Mouse (Mus musculus) forebrain, embryonic 11.5 days (tissue): ENCODE measurements at regions not wholly inside any gene's neighbourhood (a gene's known extent, or its start where the extent isn't known, plus 50 kb on each side); places are given as distances from the start of the nearest gene placed in this dataset.

Experiments
- ATAC-seq: fragments of 200-750 bp; cut with Nextera tagmentation; replicated peaks from 2 replicates; pipeline ENCODE4 v1.8.0; 2017; ENCODE audit warnings: moderate TSS enrichment; ENCODE audit not compliant: low FRiP score
- DNase-seq: peaks from one replicate; pipeline ENCODE4 v3.0.0-alpha.2; 2017; ENCODE audit warnings: low spot score
- H3K27ac ChIP-seq: fragments of 300-500 bp; sonication (generic); 2 replicates; pipeline ENCODE4 v1.5.1; 2014; ENCODE audit warnings: low read depth, low read length
- H3K27me3 ChIP-seq: fragments of 300-500 bp; sonication (generic); 2 replicates; pipeline ENCODE4 v1.6.1; 2014; ENCODE audit warnings: mild to moderate bottlenecking, low read length, mixed read lengths; ENCODE audit not compliant: control insufficient read depth, insufficient read depth
- H3K36me3 ChIP-seq: fragments of 300-500 bp; sonication (generic); 2 replicates; pipeline ENCODE4 v1.6.1; 2014; ENCODE audit warnings: mild to moderate bottlenecking, low read length, moderate library complexity, mixed read lengths; ENCODE audit not compliant: control insufficient read depth, insufficient read depth
- H3K4me1 ChIP-seq: fragments of 300-500 bp; sonication (generic); replicated peaks from 2 replicates; pipeline ENCODE4 v1.6.1; 2014; ENCODE audit warnings: low read length, mixed read lengths; ENCODE audit not compliant: control insufficient read depth, insufficient read depth
- H3K4me2 ChIP-seq: fragments of 300-500 bp; sonication (generic); 2 replicates; pipeline ENCODE4 v1.6.1; 2014; ENCODE audit warnings: low read depth, mild to moderate bottlenecking, low read length, moderate library complexity, mixed read lengths; ENCODE audit not compliant: severe bottlenecking
- H3K4me3 ChIP-seq: fragments of 300-500 bp; sonication (generic); 2 replicates; pipeline ENCODE4 v1.5.1; 2014; ENCODE audit warnings: low read depth, low read length
- H3K9ac ChIP-seq: fragments of 300-500 bp; sonication (generic); 2 replicates; pipeline ENCODE4 v1.6.1; 2014; ENCODE audit warnings: low read length
- H3K9me3 ChIP-seq: fragments of 300-500 bp; sonication (generic); 2 replicates; pipeline ENCODE4 v1.6.1; 2016; ENCODE audit warnings: low read length, mixed read lengths; ENCODE audit not compliant: control insufficient read depth
- WGBS: fragments of 180-500 bp; shearing (Covaris S2); extraction: QIAGEN DNeasy Blood & Tissue Kit; methylation state at CpG from one replicate; pipeline ENCODE4 v1.1.7; 2014; 5-methylcytosine and 5-hydroxymethylcytosine counted together

GRCm38 (mm10) chr5:114512756-114513155, 55.1 kb upstream of the Fam222a start:
- no peak for DNase-seq
- ATAC-seq, result no peak

GRCm38 (mm10) chr5:114513911-114514457, 53.8 kb upstream of the Fam222a start:
- no peaks in the 10 kb centered on the region for H3K36me3 ChIP-seq
- no peak for DNase-seq
- no peak overlapping the region for H3K27ac ChIP-seq
- no peak overlapping the region for H3K4me3 ChIP-seq
- H3K4me2 ChIP-seq, result peak overlapping the region; percentile 24; the same call in 1 of the 2 replicates
- no peaks in the 10 kb centered on the region for H3K27me3 ChIP-seq
- no peak overlapping the region for H3K9ac ChIP-seq
- no peaks in the 10 kb centered on the region; the same call in 1 of the 2 replicates for H3K9me3 ChIP-seq
- H3K4me1 ChIP-seq, result peaks cover 5% of the 10 kb centered on the region
- ATAC-seq, result no peak
- WGBS, result 11% methylated on average over 10 of the region's 10 CpGs

More at GRCm38 (mm10) chr5:114512756-114513155, 55.1 kb upstream of the Fam222a start:
- no peak overlapping the region for H3K9ac ChIP-seq
- 29% methylated on average over 9 of the region's 9 CpGs for WGBS
- H3K4me3 ChIP-seq, result no peak overlapping the region
- no peak overlapping the region for H3K4me2 ChIP-seq
- H3K4me1 ChIP-seq, result peaks cover 5% of the 10 kb centered on the region
- no peaks in the 10 kb centered on the region for H3K36me3 ChIP-seq
- H3K9me3 ChIP-seq, result no peaks in the 10 kb centered on the region
- no peak overlapping the region for H3K27ac ChIP-seq
- no peaks in the 10 kb centered on the region for H3K27me3 ChIP-seq

GRCm38 (mm10) chr5:114517010-114517409, 50.8 kb upstream of the Fam222a start:
- no peak overlapping the region for H3K4me3 ChIP-seq
- no peak overlapping the region for H3K9ac ChIP-seq
- H3K36me3 ChIP-seq, result no peaks in the 10 kb centered on the region
- peaks cover 5% of the 10 kb centered on the region for H3K4me1 ChIP-seq
- WGBS, result 86% methylated on average over 4 of the region's 4 CpGs
- no peak overlapping the region for H3K27ac ChIP-seq
- H3K4me2 ChIP-seq, result no peak overlapping the region
- ATAC-seq, result no peak
- DNase-seq, result no peak
- H3K9me3 ChIP-seq, result no peaks in the 10 kb centered on the region; the same call in 1 of the 2 replicates
- no peaks in the 10 kb centered on the region for H3K27me3 ChIP-seq

DNA sequence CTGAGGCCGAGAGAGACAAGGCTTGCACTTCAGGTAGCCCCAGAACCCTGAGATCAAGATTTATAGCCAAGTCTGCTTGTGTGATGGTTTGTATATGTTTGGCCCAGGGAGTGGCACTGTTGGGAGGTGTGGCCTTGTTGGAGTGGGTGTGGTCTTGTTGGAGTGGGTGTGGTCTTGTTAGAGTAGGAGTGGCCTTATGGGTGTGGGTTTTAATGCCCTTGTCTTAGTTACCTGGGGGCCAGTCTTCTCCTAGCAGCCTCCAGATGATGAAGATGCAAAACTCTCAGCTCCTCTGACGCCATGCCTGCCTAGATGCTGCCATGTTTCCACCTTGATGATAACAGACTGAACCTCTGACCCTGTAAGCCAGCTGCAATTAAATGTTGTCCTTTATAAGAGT, 49.8 kb upstream of the Fam222a start:
- Histone ChIP-seq H3K4me2 (no peak overlapping the region), H3K9me3 (no peaks in the 10 kb centered on the region; the same call in 1 of the 2 replicates), H3K4me3 (no peak overlapping the region), H3K4me1 (peaks cover 5% of the 10 kb centered on the region), H3K27me3 (no peaks in the 10 kb centered on the region), H3K9ac (no peak overlapping the region), H3K36me3 (no peaks in the 10 kb centered on the region), H3K27ac (no peak overlapping the region)
- no peak for DNase-seq
- ATAC-seq, result no peak
- 98% methylated on average over 2 of the region's 2 CpGs for WGBS
